ENCODE assay signal across 23 mouse cellular contexts in the genomic region with DNA sequence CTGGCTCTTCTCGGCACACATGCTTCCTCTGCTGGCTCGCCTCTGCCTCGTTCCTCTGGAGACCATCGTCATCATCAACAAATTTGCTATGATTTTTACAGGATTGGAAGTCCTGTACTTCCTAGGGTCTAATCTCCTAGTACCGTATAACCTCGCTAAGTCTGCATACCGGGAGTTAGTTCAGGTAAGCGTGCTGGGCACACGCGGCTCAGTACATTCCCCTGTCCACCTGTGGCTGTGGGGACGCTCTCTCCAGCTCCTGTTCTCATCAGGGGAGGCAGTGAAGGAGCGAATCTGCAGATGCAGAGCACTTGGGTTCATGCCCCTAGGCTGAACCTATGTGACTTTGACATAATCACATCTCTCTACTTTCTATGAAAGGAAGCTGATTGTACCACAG.
"Had no signal": no experiment of that assay in that cellular context is flagged by ENCODE, and none has a peak within 500 bp of the region (broad histone marks: within the 10 kb centered on the region; RNA-seq: fewer than 3 reads in every experiment).

No protein-coding gene starts in this region.

- H3K27me3 ChIP-seq: hindbrain, embryonic 12.5 days; limb, embryonic 12.5 days; liver, embryonic 12.5 days had no signal

- H3K9ac ChIP-seq: hindbrain, embryonic 12.5 days; hindbrain, embryonic 14.5 days; limb, embryonic 12.5 days; liver, embryonic 12.5 days; liver, embryonic 14.5 days had no signal

- H3K4me3 ChIP-seq: gastrocnemius, adult 2 months; hindbrain, embryonic 10.5 days; hindbrain, embryonic 12.5 days; layer of hippocampus, adult 2 months; left cerebral cortex, adult 2 months; limb, embryonic 10.5 days; limb, embryonic 12.5 days; liver, embryonic 12.5 days had no signal

- DNase-seq: gastrocnemius, adult 2 months; gastrocnemius, postnatal 10 days; gastrocnemius, postnatal 25 days; heart, postnatal 10 days; heart, postnatal 4 days; kidney, adult 11 months; kidney, adult 2 months; kidney, adult 9 months; kidney, postnatal 10 days; kidney, postnatal 25 days; kidney, postnatal 4 days had no signal

- H3K4me2 ChIP-seq: heart, embryonic 11.5 days; hindbrain, embryonic 12.5 days; hindbrain, embryonic 14.5 days; limb, embryonic 12.5 days; liver, embryonic 12.5 days had no signal

- H3K4me1 ChIP-seq: hindbrain, embryonic 12.5 days; limb, embryonic 10.5 days; limb, embryonic 12.5 days had no signal

- H3K27ac ChIP-seq: gastrocnemius, adult 2 months; hindbrain, embryonic 10.5 days; hindbrain, embryonic 12.5 days; hindbrain, embryonic 14.5 days; left cerebral cortex, adult 2 months; limb, embryonic 10.5 days; limb, embryonic 12.5 days; liver, embryonic 12.5 days; liver, embryonic 14.5 days had no signal

- ATAC-seq: hindbrain, embryonic 16.5 days; inflammation-experienced regulatory T-cells, adult 6 months; liver, embryonic 12.5 days had no signal

- H3K9me3 ChIP-seq: hindbrain, embryonic 10.5 days; hindbrain, embryonic 12.5 days; limb, embryonic 10.5 days; limb, embryonic 12.5 days; liver, embryonic 12.5 days had no signal
